Mouse (Mus musculus) neural tube, embryonic 15.5 days (tissue): ENCODE results near the gene Mfap5. TPM values are rescaled to one million over a fixed set of nuclear protein-coding genes. Genes with fewer than 3 reads are reported as not detected.
"Not testable (repeated sequence)": the region's sequence is repeated elsewhere in the genome, so short reads cannot be mapped to it uniquely, and the experiment has no call there.

ENCODE experiments used
- ATAC-seq: fragments of 200-750 bp; cut with Nextera tagmentation; 2 replicates; pipeline ENCODE4 v1.8.0; 2017; ENCODE audit warnings: mild to moderate bottlenecking, moderate TSS enrichment, moderate library complexity; ENCODE audit not compliant: low FRiP score
- H3K27ac ChIP-seq: fragments of 300-500 bp; sonication (generic); replicated peaks from 2 replicates; pipeline ENCODE4 v1.5.1; 2015; ENCODE audit warnings: mild to moderate bottlenecking, inconsistent platforms
- H3K27me3 ChIP-seq: fragments of 300-500 bp; sonication (generic); replicated peaks from 2 replicates; pipeline ENCODE4 v1.6.1; 2015; ENCODE audit warnings: inconsistent platforms
- H3K36me3 ChIP-seq: fragments of 300-500 bp; sonication (generic); 2 replicates; pipeline ENCODE4 v1.6.1; 2015; ENCODE audit warnings: inconsistent platforms
- H3K4me1 ChIP-seq: fragments of 300-500 bp; sonication (generic); 2 replicates; pipeline ENCODE4 v1.6.1; 2015; ENCODE audit warnings: inconsistent platforms
- H3K4me2 ChIP-seq: fragments of 300-500 bp; sonication (generic); 2 replicates; pipeline ENCODE4 v1.6.1; 2015; ENCODE audit warnings: inconsistent platforms, mild to moderate bottlenecking, moderate library complexity
- H3K4me3 ChIP-seq: fragments of 300-500 bp; sonication (generic); replicated peaks from 2 replicates; pipeline ENCODE4 v1.5.1; 2015; ENCODE audit warnings: mild to moderate bottlenecking, inconsistent platforms
- H3K9ac ChIP-seq: fragments of 300-500 bp; sonication (generic); replicated peaks from 2 replicates; pipeline ENCODE4 v1.6.1; 2015; ENCODE audit warnings: mild to moderate bottlenecking, inconsistent platforms
- H3K9me3 ChIP-seq: fragments of 300-500 bp; sonication (generic); replicated peaks from 2 replicates; pipeline ENCODE4 v1.6.1; 2016; ENCODE audit warnings: inconsistent platforms
- WGBS: fragments of 180-500 bp; shearing (Covaris S2); methylation state at CpG from one replicate; pipeline ENCODE4 v1.1.7; 2015; ENCODE audit warnings: mixed read lengths; 5-methylcytosine and 5-hydroxymethylcytosine counted together
- polyA plus RNA-seq: library from polyadenylated mRNA; unstranded; fragments of >200 nt; fragmentation: Nextera tagmentation; extraction: Ambion mirVana; gene quantifications from 2 replicates; pipeline ENCODE4 v1.2.1, GENCODE M21; 2015

The Mfap5 gene
- polyA plus RNA-seq, 1 experiment from 2014 or later = 11.3 TPM

GRCm38 (mm10) chr6:122491557-122491956 is 14.1 kb upstream of the Mfap5 start:
- H3K4me1 ChIP-seq = peaks cover 41% of the 10 kb centered on the region
- ATAC-seq = peak; percentile 58
- H3K27me3 ChIP-seq = no peaks in the 10 kb centered on the region
- under 1% methylated on average over 16 of the region's 16 CpGs for WGBS
- H3K4me2 ChIP-seq = peak overlapping the region; percentile 82
- H3K9me3 ChIP-seq = no peaks in the 10 kb centered on the region
- no peaks in the 10 kb centered on the region for H3K36me3 ChIP-seq
- peak overlapping the region; percentile 43 for H3K4me3 ChIP-seq
- peak overlapping the region; percentile 80 for H3K27ac ChIP-seq
- H3K9ac ChIP-seq = peak overlapping the region; percentile 48

GRCm38 (mm10) chr6:122492479-122492878 is 13.2 kb upstream of the Mfap5 start:
- peaks cover 46% of the 10 kb centered on the region for H3K4me1 ChIP-seq
- no peaks in the 10 kb centered on the region for H3K27me3 ChIP-seq
- no peaks in the 10 kb centered on the region for H3K36me3 ChIP-seq
- H3K27ac ChIP-seq = no peak overlapping the region
- no peak overlapping the region for H3K4me3 ChIP-seq
- H3K9ac ChIP-seq = no peak overlapping the region
- 33% methylated on average over 6 of the region's 6 CpGs for WGBS
- no peaks in the 10 kb centered on the region for H3K9me3 ChIP-seq
- H3K4me2 ChIP-seq = peak overlapping the region; percentile 82
- ATAC-seq = no peak

GRCm38 (mm10) chr6:122493799-122494472 is 11.7 kb upstream of the Mfap5 start:
- H3K4me2 ChIP-seq = no peak overlapping the region
- ATAC-seq = no peak
- WGBS = 30% methylated on average over 6 of the region's 6 CpGs

GRCm38 (mm10) chr6:122495082-122495881 is 10.4 kb upstream of the Mfap5 start:
- WGBS = 7% methylated on average over 21 of the region's 21 CpGs

More at GRCm38 (mm10) chr6:122493799-122494472, 11.7 kb upstream of the Mfap5 start:
- no peaks in the 10 kb centered on the region for H3K36me3 ChIP-seq
- no peak overlapping the region for H3K9ac ChIP-seq
- no peaks in the 10 kb centered on the region for H3K27me3 ChIP-seq
- H3K27ac ChIP-seq = peak overlapping the region; percentile 72
- no peak overlapping the region for H3K4me3 ChIP-seq
- H3K9me3 ChIP-seq = no peaks in the 10 kb centered on the region
- peaks cover 46% of the 10 kb centered on the region for H3K4me1 ChIP-seq

GRCm38 (mm10) chr6:122496501-122496900 is 9.1 kb upstream of the Mfap5 start:
- H3K27ac ChIP-seq = peak overlapping the region; percentile 72

More at GRCm38 (mm10) chr6:122495082-122495881, 10.4 kb upstream of the Mfap5 start:
- Histone ChIP-seq H3K36me3 (no peaks in the 10 kb centered on the region), H3K9ac (no peak overlapping the region; the same call in 1 of the 2 replicates), H3K4me1 (peaks cover 46% of the 10 kb centered on the region), H3K4me3 (no peak overlapping the region), H3K27ac (peak overlapping the region; percentile 72), H3K4me2 (peak overlapping the region; percentile 37), H3K9me3 (no peaks in the 10 kb centered on the region), H3K27me3 (no peaks in the 10 kb centered on the region)
- peak; percentile 56 for ATAC-seq

GRCm38 (mm10) chr6:122498661-122499060 is 7.0 kb upstream of the Mfap5 start, which contains the start of gene Rimklb:
TSS of gene Rimklb (minus strand) at chr6:122498761.
- WGBS = 79% methylated on average over 5 of the region's 5 CpGs

More at GRCm38 (mm10) chr6:122496501-122496900, 9.1 kb upstream of the Mfap5 start:
- Histone ChIP-seq H3K4me2 (no peak overlapping the region), H3K4me1 (peaks cover 40% of the 10 kb centered on the region), H3K27me3 (no peaks in the 10 kb centered on the region), H3K36me3 (no peaks in the 10 kb centered on the region), H3K9me3 (no peaks in the 10 kb centered on the region), H3K4me3 (no peak overlapping the region), H3K9ac (no peak overlapping the region)
- ATAC-seq = peak; percentile 12; the same call in 1 of the 2 replicates
- WGBS = 31% methylated on average over 5 of the region's 5 CpGs

GRCm38 (mm10) chr6:122505041-122505440 is 604 bp upstream of the Mfap5 start:
- Histone ChIP-seq H3K4me3 (no peak overlapping the region), H3K4me1 (no peaks in the 10 kb centered on the region), H3K4me2 (no peak overlapping the region), H3K36me3 (no peaks in the 10 kb centered on the region), H3K9ac (no peak overlapping the region), H3K27ac (no peak overlapping the region), H3K27me3 (no peaks in the 10 kb centered on the region), H3K9me3 (no peaks in the 10 kb centered on the region)
- 64% methylated on average over 4 of the region's 4 CpGs for WGBS
- ATAC-seq = no peak

More at GRCm38 (mm10) chr6:122498661-122499060, 7.0 kb upstream of the Mfap5 start, which contains the start of gene Rimklb:
- no peak within 1 kb of the TSS for H3K27ac ChIP-seq
- no peak within 1 kb of the TSS for H3K4me3 ChIP-seq
- peaks cover 31% of the 10 kb centered on the region for H3K4me1 ChIP-seq
- ATAC-seq = no peak
- no peaks in the 10 kb centered on the region for H3K9me3 ChIP-seq
- no peaks in the 10 kb centered on the region for H3K36me3 ChIP-seq
- no peak within 1 kb of the TSS for H3K4me2 ChIP-seq
- no peak within 1 kb of the TSS for H3K9ac ChIP-seq
- no peaks in the 10 kb centered on the region for H3K27me3 ChIP-seq

GRCm38 (mm10) chr6:122508494-122508893 is 2.8 kb downstream of the Mfap5 start:
- H3K4me2 ChIP-seq = no peak overlapping the region
- ATAC-seq = no peak
- no peak overlapping the region for H3K4me3 ChIP-seq
- H3K27me3 ChIP-seq = no peaks in the 10 kb centered on the region
- no peaks in the 10 kb centered on the region for H3K9me3 ChIP-seq
- WGBS = 86% methylated on average over 8 of the region's 8 CpGs
- H3K9ac ChIP-seq = no peak overlapping the region
- H3K4me1 ChIP-seq = no peaks in the 10 kb centered on the region
- H3K27ac ChIP-seq = no peak overlapping the region
- H3K36me3 ChIP-seq = no peaks in the 10 kb centered on the region

GRCm38 (mm10) chr6:122512914-122513878 is 7.6 kb downstream of the Mfap5 start:
- H3K4me3 ChIP-seq = no peak overlapping the region
- WGBS = 73% methylated on average over 12 of the region's 12 CpGs
- no peak overlapping the region for H3K9ac ChIP-seq
- H3K27me3 ChIP-seq = no peaks in the 10 kb centered on the region
- H3K9me3 ChIP-seq = no peaks in the 10 kb centered on the region
- no peak overlapping the region for H3K4me2 ChIP-seq
- H3K36me3 ChIP-seq = no peaks in the 10 kb centered on the region
- H3K4me1 ChIP-seq = no peaks in the 10 kb centered on the region
- no peak overlapping the region for H3K27ac ChIP-seq
- ATAC-seq = no peak

- H3K4me2 ChIP-seq = no peak overlapping the region
- H3K27ac ChIP-seq = no peak overlapping the region
- H3K4me1 ChIP-seq = no peaks in the 10 kb centered on the region
- H3K27me3 ChIP-seq = no peaks in the 10 kb centered on the region
- H3K9ac ChIP-seq = no peak overlapping the region
- H3K36me3 ChIP-seq = no peaks in the 10 kb centered on the region
- no peaks in the 10 kb centered on the region for H3K9me3 ChIP-seq
- WGBS = 80% methylated on average over 3 of the region's 3 CpGs
- H3K4me3 ChIP-seq = no peak overlapping the region
- ATAC-seq = no peak
Observed at GRCm38 (mm10) chr6:122514312-122514711, 8.7 kb downstream of the Mfap5 start.

GRCm38 (mm10) chr6:122515762-122516161 is 10.1 kb downstream of the Mfap5 start:
- not testable (repeated sequence) for H3K9ac ChIP-seq, H3K4me3 ChIP-seq, H3K27me3 ChIP-seq, H3K4me1 ChIP-seq, H3K9me3 ChIP-seq, H3K27ac ChIP-seq, ATAC-seq, H3K36me3 ChIP-seq, H3K4me2 ChIP-seq
- WGBS = 95% methylated on average over 2 of the region's 2 CpGs
